Mouse (Mus musculus) midbrain, postnatal 0 days (tissue): ENCODE measurements around the gene Cnih2. TPM values are rescaled to one million over a fixed set of nuclear protein-coding genes. Genes with fewer than 3 reads are reported as not detected.

Experiments
- ATAC-seq: fragments of 200-750 bp; cut with Nextera tagmentation; 2 replicates; pipeline ENCODE4 v1.8.0; 2017; ENCODE audit warnings: moderate number of reproducible peaks, mild to moderate bottlenecking, moderate TSS enrichment, moderate library complexity; ENCODE audit not compliant: low FRiP score
- DNase-seq: peaks from one replicate; pipeline ENCODE4 v3.0.0-alpha.2; 2015; ENCODE audit warnings: low spot score
- H3K27ac ChIP-seq: fragments of 300-500 bp; sonication (generic); 2 replicates; pipeline ENCODE4 v1.5.1; 2014; ENCODE audit warnings: low read depth, mild to moderate bottlenecking, low read length, mixed read lengths
- H3K27me3 ChIP-seq: fragments of 300-500 bp; sonication (generic); 2 replicates; pipeline ENCODE4 v1.6.1; 2014; ENCODE audit warnings: low read length, control low read depth, mixed read lengths; ENCODE audit not compliant: insufficient read depth
- H3K36me3 ChIP-seq: fragments of 300-500 bp; sonication (generic); 2 replicates; pipeline ENCODE4 v1.6.1; 2014; ENCODE audit warnings: low read length, control low read depth, mixed read lengths; ENCODE audit not compliant: insufficient read depth
- H3K4me1 ChIP-seq: fragments of 300-500 bp; sonication (generic); 2 replicates; pipeline ENCODE4 v1.6.1; 2014; ENCODE audit warnings: mild to moderate bottlenecking, control low read depth, antibody characterized with exemption, low read length, mixed read lengths; ENCODE audit not compliant: insufficient read depth
- H3K4me2 ChIP-seq: fragments of 300-500 bp; sonication (generic); 2 replicates; pipeline ENCODE4 v1.6.1; 2014; ENCODE audit warnings: low read depth, mild to moderate bottlenecking, low read length, mixed read lengths; ENCODE audit not compliant: poor library complexity, severe bottlenecking
- H3K4me3 ChIP-seq: fragments of 300-500 bp; sonication (generic); 2 replicates; pipeline ENCODE4 v1.5.1; 2014; ENCODE audit warnings: low read depth, mild to moderate bottlenecking, low read length, moderate library complexity
- H3K9ac ChIP-seq: fragments of 300-500 bp; sonication (generic); replicated peaks from 2 replicates; pipeline ENCODE4 v1.6.1; 2014; ENCODE audit warnings: mild to moderate bottlenecking, low read length, moderate library complexity, mixed read lengths; ENCODE audit not compliant: poor library complexity, severe bottlenecking
- H3K9me3 ChIP-seq: fragments of 300-500 bp; sonication (generic); 2 replicates; pipeline ENCODE4 v1.6.1; 2016; ENCODE audit warnings: low read length, control low read depth
- CTCF ChIP-seq: IDR thresholded peaks from 2 replicates; pipeline ENCODE4 v1.5.1; 2016; ENCODE audit warnings: antibody characterized with exemption, mild to moderate bottlenecking
- WGBS: fragments of 180-500 bp; shearing (Covaris S2); extraction: QIAGEN DNeasy Blood & Tissue Kit; methylation state at CpG from one replicate; pipeline ENCODE4 v1.1.7; 2014; 5-methylcytosine and 5-hydroxymethylcytosine counted together
- polyA plus RNA-seq: library from polyadenylated mRNA; unstranded; fragments of >200 nt; fragmentation: Nextera tagmentation; extraction: Ambion mirVana; gene quantifications from 2 replicates; pipeline ENCODE4 v1.2.1, GENCODE M21; 2015
- total RNA-seq: library from RNA; depleted of rRNA; stranded (reverse); fragments of >200 nt; gene quantifications from 2 replicates; pipeline ENCODE4 v1.2.3, GENCODE M21; 2014; rRNA removed

Cnih2 gene
- total and polyA plus RNA-seq, 2 experiments from 2014 or later = 553 to 753 TPM

DNA sequence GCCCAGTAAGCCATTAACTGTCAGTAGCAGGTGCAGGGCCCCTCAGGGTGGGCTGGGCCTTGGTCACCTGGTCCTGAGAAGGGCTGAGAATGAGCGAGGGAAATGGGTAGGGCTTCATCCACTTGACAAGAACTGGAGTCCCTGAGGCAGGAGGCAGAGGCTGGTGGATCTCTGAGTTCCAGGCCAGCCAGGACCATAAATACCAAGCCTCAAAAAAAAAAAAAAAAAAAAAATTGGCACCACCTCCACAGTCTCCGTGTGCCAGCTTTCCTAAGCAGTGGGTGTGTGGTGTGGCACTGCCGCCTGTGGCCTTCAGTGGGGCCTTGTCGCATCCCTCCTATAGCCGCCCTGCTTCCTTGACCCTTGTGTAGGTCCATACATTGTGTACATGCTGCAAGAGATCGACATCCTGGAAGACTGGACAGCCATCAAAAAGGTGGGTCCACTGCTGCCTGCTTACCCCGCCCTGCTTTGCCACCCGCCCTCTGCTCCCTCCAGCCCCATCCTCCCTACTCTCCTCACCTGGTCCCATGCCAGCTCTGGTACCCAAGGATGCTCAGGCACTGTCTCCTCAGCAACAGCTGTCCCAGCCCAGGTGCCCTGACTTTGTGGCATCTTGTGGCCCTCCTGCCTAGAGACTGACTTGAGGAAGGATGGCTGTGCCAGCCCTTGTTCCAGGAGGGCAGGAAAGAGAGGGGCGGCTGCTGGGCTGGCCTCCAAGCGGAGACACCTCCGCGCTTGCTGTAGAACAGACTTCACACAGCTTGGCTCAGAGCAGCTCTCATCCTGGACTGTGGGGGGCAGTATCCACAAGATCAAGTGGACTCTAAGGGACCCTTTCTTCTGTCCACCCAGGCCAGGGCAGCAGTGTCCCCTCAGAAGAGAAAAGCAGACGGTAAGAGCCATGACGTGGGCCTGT lies 49.9 kb downstream of the Cnih2 start:
- Histone ChIP-seq H3K36me3 (peaks cover 36% of the 10 kb centered on the region), H3K4me2 (no peak overlapping the region), H3K9me3 (no peaks in the 10 kb centered on the region), H3K4me3 (no peak overlapping the region), H3K9ac (no peak overlapping the region), H3K27me3 (peaks cover 19% of the 10 kb centered on the region; the same call in 1 of the 2 replicates), H3K27ac (no peak overlapping the region), H3K4me1 (peaks cover 3% of the 10 kb centered on the region)
- peak; percentile 21; the same call in 1 of the 2 replicates for TF ChIP-seq CTCF
- ATAC-seq (no peak), DNase-seq (no peak)
- WGBS = 84% methylated on average over 14 of the region's 14 CpGs

DNA sequence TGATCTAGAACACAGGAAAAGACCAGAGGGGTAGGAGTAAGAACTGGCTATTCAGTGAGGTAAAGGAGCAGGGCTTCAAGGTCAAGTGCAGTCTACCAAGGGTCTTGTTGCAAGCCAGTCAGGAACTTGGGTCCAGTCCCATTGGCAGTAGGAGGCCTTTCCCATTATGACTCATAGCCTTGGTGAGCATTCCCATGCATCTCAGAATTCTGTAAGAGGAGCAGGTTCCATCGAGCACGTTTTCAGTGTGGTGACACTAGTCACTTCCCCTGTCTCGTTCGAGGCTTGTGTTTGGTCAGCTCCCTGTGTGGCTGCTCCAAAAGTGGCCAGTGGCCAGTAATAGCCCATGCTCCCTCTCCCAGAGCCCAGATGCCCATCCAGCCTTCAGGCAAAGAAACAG lies 52.8 kb downstream of the Cnih2 start:
- Histone ChIP-seq H3K4me3 (no peak overlapping the region), H3K27ac (no peak overlapping the region), H3K9me3 (no peaks in the 10 kb centered on the region), H3K36me3 (peaks cover 43% of the 10 kb centered on the region), H3K27me3 (no peaks in the 10 kb centered on the region), H3K9ac (no peak overlapping the region), H3K4me2 (no peak overlapping the region), H3K4me1 (peaks cover 12% of the 10 kb centered on the region)
- no peak for DNase-seq
- no peak for ATAC-seq
- no peak for TF ChIP-seq CTCF
- WGBS = 81% methylated on average over 4 of the region's 4 CpGs

Other genes with a start within 250 kb of the Cnih2 start
- gene Ctsf, start 243.4 kb downstream of the Cnih2 start, total RNA-seq = 117 and 125 TPM in 2 replicates
- 82.5 and 91.1 TPM in 2 replicates for gene Ctsf, start 243.4 kb downstream of the Cnih2 start, polyA plus RNA-seq
- 4.5 and 5.3 TPM in 2 replicates for gene Actn3, start 220.6 kb downstream of the Cnih2 start, total RNA-seq
- 3.8 and 4.4 TPM in 2 replicates for gene Actn3, start 220.6 kb downstream of the Cnih2 start, polyA plus RNA-seq
- gene Zdhhc24, start 219.9 kb downstream of the Cnih2 start, total RNA-seq = 24.0 and 29.8 TPM in 2 replicates
- 17.2 and 18.1 TPM in 2 replicates for gene Zdhhc24, start 219.9 kb downstream of the Cnih2 start, polyA plus RNA-seq
- 31.8 and 40.6 TPM in 2 replicates for gene Bbs1, start 191.9 kb downstream of the Cnih2 start, total RNA-seq
- gene Bbs1, start 191.9 kb downstream of the Cnih2 start, polyA plus RNA-seq = 9.0 and 10.2 TPM in 2 replicates
- gene Dpp3, start 170.2 kb downstream of the Cnih2 start, total RNA-seq = 84.6 and 94.7 TPM in 2 replicates
- gene Dpp3, start 170.2 kb downstream of the Cnih2 start, polyA plus RNA-seq = 87.7 and 96.3 TPM in 2 replicates
- gene Peli3, start 155.4 kb downstream of the Cnih2 start, total RNA-seq = 10.9 and 24.4 TPM in 2 replicates
- 8.4 and 8.6 TPM in 2 replicates for gene Peli3, start 155.4 kb downstream of the Cnih2 start, polyA plus RNA-seq
- gene Mrpl11, start 136.4 kb downstream of the Cnih2 start, total RNA-seq = 88.2 and 93.1 TPM in 2 replicates
- gene Mrpl11, start 136.4 kb downstream of the Cnih2 start, polyA plus RNA-seq = 141 and 145 TPM in 2 replicates
- gene Npas4, start 108.2 kb downstream of the Cnih2 start, total RNA-seq = 3.4 and 5.9 TPM in 2 replicates
- gene Npas4, start 108.2 kb downstream of the Cnih2 start, polyA plus RNA-seq = 0.36 and 0.43 TPM in 2 replicates
- 21.4 and 30.2 TPM in 2 replicates for gene Slc29a2, start 74.7 kb downstream of the Cnih2 start, total RNA-seq
- 19.1 and 21.1 TPM in 2 replicates for gene Slc29a2, start 74.7 kb downstream of the Cnih2 start, polyA plus RNA-seq
- 136 and 143 TPM in 2 replicates for gene B4gat1, start 59.7 kb downstream of the Cnih2 start, total RNA-seq
- gene B4gat1, start 59.7 kb downstream of the Cnih2 start, polyA plus RNA-seq = 172 and 177 TPM in 2 replicates
- gene AC124502.3, start 59.6 kb downstream of the Cnih2 start, total RNA-seq = 3.8 and 12.5 TPM in 2 replicates
- 2.2 and 3.7 TPM in 2 replicates for gene AC124502.3, start 59.6 kb downstream of the Cnih2 start, polyA plus RNA-seq
- gene Brms1, start 57.2 kb downstream of the Cnih2 start, total RNA-seq = 2.1 TPM in 1 of 2 replicates, not detected in the other
- 14.3 and 15.3 TPM in 2 replicates for gene Brms1, start 57.2 kb downstream of the Cnih2 start, polyA plus RNA-seq
- gene Rin1, start 48.0 kb downstream of the Cnih2 start, total RNA-seq = 4.0 and 4.3 TPM in 2 replicates
- 0.76 and 0.96 TPM in 2 replicates for gene Rin1, start 48.0 kb downstream of the Cnih2 start, polyA plus RNA-seq
- 22.0 and 23.3 TPM in 2 replicates for gene Cd248, start 30.4 kb downstream of the Cnih2 start, total RNA-seq
- 15.7 and 18.3 TPM in 2 replicates for gene Cd248, start 30.4 kb downstream of the Cnih2 start, polyA plus RNA-seq
- gene Tmem151a, start 13.0 kb downstream of the Cnih2 start, total RNA-seq = 54.0 and 64.0 TPM in 2 replicates
- gene Tmem151a, start 13.0 kb downstream of the Cnih2 start, polyA plus RNA-seq = 64.2 and 72.0 TPM in 2 replicates
- 40.4 and 53.9 TPM in 2 replicates for gene Yif1a, start 10.0 kb downstream of the Cnih2 start, total RNA-seq
- gene Yif1a, start 10.0 kb downstream of the Cnih2 start, polyA plus RNA-seq = 38.8 and 49.9 TPM in 2 replicates
- 192 and 242 TPM in 2 replicates for gene Rab1b, start 8.6 kb upstream of the Cnih2 start, total RNA-seq
- gene Rab1b, start 8.6 kb upstream of the Cnih2 start, polyA plus RNA-seq = 204 and 227 TPM in 2 replicates
- gene Klc2, start 20.0 kb upstream of the Cnih2 start, total RNA-seq = 187 and 201 TPM in 2 replicates
- 65.7 and 67.9 TPM in 2 replicates for gene Klc2, start 20.0 kb upstream of the Cnih2 start, polyA plus RNA-seq
- gene Pacs1, start 174.6 kb upstream of the Cnih2 start, total RNA-seq = 86.4 and 124 TPM in 2 replicates
- gene Pacs1, start 174.6 kb upstream of the Cnih2 start, polyA plus RNA-seq = 47.9 and 49.9 TPM in 2 replicates
- gene Sf3b2, start 196.9 kb upstream of the Cnih2 start, total RNA-seq = 270 and 283 TPM in 2 replicates
- gene Sf3b2, start 196.9 kb upstream of the Cnih2 start, polyA plus RNA-seq = 312 and 315 TPM in 2 replicates
- gene Gal3st3, start 199.8 kb upstream of the Cnih2 start, total RNA-seq = 27.4 and 29.2 TPM in 2 replicates
- 40.8 and 41.4 TPM in 2 replicates for gene Gal3st3, start 199.8 kb upstream of the Cnih2 start, polyA plus RNA-seq
- gene Catsper1, start 237.2 kb upstream of the Cnih2 start, total RNA-seq = not detected in 2 replicates
- gene Catsper1, start 237.2 kb upstream of the Cnih2 start, polyA plus RNA-seq = not detected in 2 replicates